Mouse (Mus musculus) cerebellum, adult 11 months (tissue): ENCODE measurements at regions not wholly inside any gene's neighbourhood (a gene's known extent, or its start where the extent isn't known, plus 50 kb on each side); places are given as distances from the start of the nearest gene placed in this dataset.
"Not testable (repeated sequence)": the region's sequence is repeated elsewhere in the genome, so short reads cannot be mapped to it uniquely, and the experiment has no call there.

ENCODE experiments used
- DNase-seq: peaks from one replicate; pipeline ENCODE4 v3.0.0; 2022

- DNase-seq, result no peak
Observed at GRCm38 (mm10) chrX:95366995-95367394, 77.7 kb downstream of the Amer1 start.

DNA sequence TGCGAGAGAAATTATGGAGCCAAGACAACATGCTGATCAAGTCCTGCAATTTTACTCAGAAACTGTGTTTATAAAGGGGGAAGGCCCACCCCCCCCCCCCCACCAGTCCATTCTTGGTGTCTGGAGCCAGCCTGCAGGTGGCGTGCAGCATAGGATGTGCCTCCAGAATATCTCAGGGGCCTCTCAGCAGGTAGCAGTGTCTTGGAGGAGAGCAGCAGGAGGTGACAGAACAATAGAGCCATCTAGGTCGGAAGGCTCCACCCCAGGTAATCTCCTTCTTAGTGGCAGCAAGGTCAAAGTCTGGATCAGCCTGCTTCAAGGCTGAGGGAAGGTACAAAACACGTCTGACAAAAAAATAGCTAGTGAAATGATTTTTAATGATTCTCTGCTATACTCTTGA lies 79.3 kb downstream of the Amer1 start:
- not testable (repeated sequence) for DNase-seq

GRCm38 (mm10) chrX:95359053-95359452 lies 85.6 kb downstream of the Amer1 start:
- peak; percentile 4 for DNase-seq
